Mouse (Mus musculus) cerebellum, postnatal 4 days (tissue): ENCODE results near the gene Abcc2.

Experiments used
- DNase-seq, 2 experiments: peaks; one replicate each; pipeline ENCODE4 v3.0.0; 2022; ENCODE audit warnings: low spot score in 2 of 2, mixed read lengths in 1 of 2

Abcc2 gene

DNA sequence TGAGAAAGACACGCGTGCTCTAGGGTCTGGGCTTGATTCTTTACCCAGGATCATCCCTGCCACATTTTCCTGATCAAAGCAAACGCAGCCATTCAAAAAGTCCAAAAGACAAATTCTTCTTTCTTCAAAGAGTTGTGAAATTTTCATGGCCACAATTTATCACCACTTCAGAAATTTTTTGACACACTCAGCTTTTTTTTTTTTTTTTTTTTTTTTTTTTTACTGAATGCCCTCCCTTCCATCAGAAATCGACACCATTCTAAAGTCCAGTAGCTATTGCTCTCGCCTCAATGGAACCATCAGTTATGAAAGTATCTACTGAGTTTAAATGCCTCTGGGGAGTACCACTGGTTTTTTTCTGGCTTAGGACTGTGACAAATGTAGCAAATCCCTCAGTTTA is 1.6 kb upstream of the Abcc2 start:
- no peak for DNase-seq

DNA sequence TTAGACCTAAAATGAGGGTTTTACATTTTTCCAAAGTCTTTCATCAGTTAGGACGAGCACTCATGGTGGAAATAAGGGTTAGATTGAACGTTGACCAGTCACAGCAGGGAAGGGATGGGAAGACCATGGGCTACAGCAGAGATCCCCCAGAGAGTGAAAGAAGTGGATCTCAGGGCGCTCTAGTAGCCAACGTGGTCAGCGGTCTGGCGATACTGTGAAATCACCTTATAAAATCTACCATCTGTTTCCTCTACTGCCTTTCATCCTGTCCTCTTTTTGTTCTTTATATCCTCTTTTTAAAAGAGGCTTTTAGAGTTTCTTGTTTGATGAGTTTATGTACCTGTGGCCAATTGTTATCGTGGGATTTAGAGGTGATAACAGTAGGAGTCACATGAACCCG is 2.8 kb downstream of the Abcc2 start:
- no peak for DNase-seq

DNA sequence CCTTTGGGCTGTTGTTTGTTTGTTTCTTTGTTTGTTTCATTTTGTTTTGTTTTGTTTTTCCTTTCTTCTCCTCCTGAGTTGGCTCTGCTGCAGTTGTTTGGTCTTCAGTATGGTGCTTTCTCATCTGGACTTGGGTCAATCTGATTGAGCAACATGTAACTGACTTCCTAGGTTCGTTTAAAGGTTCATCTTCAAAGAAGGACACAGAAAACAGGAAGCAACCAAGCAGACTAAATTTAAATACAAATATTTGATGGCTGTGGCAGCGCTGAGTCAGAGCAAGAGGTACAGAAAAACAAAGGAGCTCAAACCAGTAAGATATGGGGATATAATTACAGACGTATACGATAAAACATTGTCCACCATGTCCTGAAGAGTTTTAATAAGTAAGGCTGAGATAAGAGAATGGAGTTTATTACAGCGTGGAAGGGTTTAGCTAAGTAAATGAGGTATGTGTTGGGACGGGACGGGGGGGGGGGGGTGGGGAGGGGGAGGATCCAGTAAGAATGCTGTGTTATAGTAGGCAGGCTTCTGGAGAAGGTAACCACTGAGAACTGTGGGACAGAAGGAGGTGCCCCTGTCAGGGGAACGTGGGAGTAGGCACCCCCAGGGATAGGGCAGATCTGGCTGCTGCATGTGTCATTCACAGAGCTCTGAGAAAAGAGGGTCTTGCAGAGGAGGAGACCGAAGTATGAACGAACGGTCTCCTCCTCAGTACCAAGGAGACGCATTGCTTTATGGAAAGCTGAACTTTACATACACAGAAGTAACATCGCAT is 4.4 kb downstream of the Abcc2 start:
- DNase-seq, result no peak

DNA sequence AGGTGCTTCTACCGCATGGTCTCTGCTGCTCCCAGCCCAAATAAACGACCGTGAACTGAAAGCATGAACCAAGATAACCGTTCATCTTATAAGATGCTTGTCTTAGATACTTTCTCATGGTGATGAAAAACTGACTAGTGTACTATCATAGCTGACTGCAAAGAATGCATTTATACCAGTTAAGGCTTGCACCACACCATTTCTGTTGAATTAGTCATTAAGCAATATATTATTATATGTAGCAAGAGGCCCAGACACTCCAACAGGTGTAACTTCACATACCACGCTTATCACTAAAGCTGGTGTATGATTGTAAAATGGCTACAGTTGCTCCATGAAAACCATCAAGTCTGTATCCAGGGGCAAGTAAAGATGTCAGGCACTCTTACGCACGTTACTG is 7.8 kb downstream of the Abcc2 start:
- DNase-seq, result no peak

GRCm38 (mm10) chr19:43792537-43792936 is 10.5 kb downstream of the Abcc2 start:
- no peak for DNase-seq

- DNase-seq, result no peak
Observed at GRCm38 (mm10) chr19:43793951-43794350, 12.0 kb downstream of the Abcc2 start.

DNA sequence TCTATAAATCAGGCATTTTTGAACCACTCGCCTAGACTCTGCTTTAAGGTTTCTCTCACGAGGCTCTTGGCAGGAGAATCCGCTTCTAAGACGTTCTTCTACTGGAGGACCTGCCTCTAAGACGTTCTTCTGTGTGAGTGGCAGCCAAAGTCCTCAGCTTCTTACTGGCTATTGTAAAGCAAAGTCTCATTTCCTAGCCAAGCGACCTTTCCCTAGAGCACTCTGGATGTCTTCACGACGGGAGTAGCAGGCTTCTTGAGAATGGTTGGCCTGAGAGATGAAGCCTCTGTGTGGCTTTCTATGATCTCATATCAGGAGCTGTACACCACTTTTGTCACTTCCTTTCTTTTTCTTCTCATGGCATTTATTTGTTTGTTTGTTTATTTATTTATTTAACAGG is 13.5 kb downstream of the Abcc2 start:
- no peak for DNase-seq

- DNase-seq, result no peak
Observed at GRCm38 (mm10) chr19:43797216-43797615, 15.2 kb downstream of the Abcc2 start.

DNA sequence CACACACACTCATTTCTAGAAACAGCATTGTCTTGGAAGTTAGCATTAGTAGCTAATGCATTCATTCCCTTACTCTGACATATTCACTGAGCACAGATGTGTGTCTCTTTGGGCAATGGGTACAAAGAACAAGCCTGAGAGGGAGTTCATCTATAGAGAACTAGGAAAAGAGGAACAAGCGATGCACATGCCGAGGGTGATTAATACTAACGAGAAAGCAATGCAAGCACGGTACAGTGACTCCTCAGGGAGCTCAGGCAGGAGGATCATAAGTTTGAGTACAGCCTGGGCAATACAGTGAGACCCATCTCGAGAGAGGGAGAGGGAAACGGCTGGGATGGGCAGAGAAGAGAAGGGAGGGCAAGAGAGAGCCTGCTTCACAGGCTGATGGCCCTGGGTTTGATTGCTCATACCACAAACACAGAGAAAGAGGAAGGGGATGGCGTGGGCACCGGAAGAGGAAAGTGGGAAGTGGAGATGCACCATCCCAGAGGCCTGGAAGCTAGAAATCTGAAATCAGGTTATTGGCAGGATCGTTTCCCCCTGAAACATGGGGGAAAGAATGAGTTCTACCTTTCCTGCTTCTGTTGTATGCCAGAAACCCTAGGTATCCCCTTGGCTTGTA is 19.5 kb downstream of the Abcc2 start:
- DNase-seq, result no peak

- no peak for DNase-seq
Observed at GRCm38 (mm10) chr19:43803866-43804265, 21.9 kb downstream of the Abcc2 start.

GRCm38 (mm10) chr19:43809331-43809730 is 27.3 kb downstream of the Abcc2 start:
- no peak for DNase-seq

DNA sequence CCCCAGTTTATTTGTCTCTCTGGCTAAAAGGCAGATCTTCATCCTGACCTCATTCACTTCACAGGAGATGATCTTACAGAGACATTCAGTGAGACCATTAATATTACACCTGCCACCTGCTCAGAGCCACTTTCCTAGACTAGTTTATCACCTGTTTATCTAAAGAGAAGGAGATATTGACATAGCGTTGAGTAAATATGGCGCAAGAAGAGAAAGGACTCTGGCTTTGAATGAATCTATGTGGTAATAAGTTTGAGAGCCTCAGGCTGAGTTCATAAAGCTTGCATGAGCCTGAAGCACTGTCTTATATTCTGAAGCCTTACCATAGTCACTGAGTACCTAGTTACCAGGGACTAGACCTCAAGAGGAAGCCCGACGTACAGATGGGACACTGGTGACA is 29.4 kb downstream of the Abcc2 start:
- DNase-seq, result no peak

DNA sequence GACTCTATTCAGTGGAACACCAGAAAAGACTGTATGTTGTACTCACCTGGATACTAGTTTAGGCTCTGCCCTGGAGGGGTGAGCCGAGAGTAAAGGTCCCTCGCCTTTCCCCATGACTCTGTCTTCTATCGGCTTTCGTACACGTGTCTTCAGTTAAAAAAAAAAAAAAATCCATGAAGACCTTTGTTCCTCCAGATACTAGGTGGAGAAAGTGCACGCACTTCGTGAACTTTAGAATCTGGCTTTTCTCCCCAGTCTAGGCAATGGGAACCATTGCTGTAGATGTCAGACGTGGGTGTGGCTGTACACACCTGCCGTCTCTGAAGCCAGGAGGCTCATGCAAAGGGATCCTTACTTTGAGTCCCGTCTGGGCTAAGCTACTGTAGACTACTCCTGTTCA is 31.3 kb downstream of the Abcc2 start:
- DNase-seq, result no peak

GRCm38 (mm10) chr19:43815661-43816414 is 33.8 kb downstream of the Abcc2 start:
- DNase-seq, result no peak

GRCm38 (mm10) chr19:43826855-43827254 is 44.9 kb downstream of the Abcc2 start:
- no peak for DNase-seq

GRCm38 (mm10) chr19:43832425-43833069 is 50.6 kb downstream of the Abcc2 start:
- peak; percentile 71 to 83 for DNase-seq

DNA sequence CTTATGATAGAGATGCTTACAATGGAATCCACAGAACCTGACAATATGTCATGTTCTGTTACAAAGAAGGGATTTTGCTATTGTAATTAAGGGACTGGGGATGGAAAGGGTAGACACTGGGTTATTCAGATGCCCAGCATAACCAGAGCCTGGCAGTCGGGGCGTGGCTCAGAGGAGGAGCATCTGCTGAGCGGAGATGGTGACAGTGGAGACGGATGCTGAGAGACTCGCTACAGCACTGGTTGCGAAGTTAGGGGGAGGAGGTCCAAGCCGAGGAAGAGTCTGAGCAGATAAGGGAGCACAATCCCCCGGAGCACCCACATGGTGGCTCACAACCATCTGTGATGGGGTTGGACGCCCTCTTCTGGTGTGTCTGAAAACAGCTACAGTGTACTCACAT is 61.2 kb downstream of the Abcc2 start:
- no peak for DNase-seq

GRCm38 (mm10) chr19:43845331-43845908 is 63.4 kb downstream of the Abcc2 start:
- no peak for DNase-seq

DNA sequence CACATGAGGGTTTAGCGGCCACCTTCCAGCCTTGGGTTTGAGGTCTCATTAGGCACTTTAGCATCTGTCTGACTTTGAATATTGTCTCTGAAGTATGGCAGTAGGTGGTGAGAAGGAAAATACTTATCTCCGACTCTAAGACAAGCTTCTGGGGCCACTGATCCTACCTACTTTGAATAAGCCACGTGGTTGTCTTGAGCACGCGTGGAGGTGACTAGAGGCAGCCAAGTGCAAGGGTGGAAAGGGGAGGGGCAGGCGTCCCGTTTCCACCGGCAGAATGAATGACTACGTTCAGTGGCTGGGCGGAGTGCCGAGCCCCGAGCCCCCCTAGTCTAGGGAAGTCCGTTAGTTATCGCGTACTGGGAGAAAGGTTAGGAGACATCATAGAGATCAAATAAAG is 65.1 kb downstream of the Abcc2 start:
- no peak for DNase-seq

DNA sequence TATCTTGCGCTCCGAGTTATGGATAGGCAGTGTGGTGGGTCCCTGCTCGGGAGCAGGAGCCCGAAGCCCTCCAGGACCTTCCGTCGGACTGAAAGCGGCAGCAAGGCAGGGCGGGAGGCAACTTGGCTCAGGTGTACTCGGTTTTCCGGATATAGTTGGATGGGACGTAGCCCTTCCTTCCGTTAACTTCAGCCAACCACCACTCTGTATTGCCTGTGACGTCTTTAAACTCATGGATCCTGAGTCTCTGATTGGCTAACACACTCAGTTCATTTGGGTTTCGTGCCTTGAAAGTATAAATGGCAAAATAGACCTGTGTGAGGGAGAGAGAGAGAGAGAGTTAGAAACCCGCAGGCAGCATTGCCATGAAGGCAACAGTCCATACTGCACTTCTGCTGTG is 66.0 kb downstream of the Abcc2 start:
- DNase-seq, result no peak

DNA sequence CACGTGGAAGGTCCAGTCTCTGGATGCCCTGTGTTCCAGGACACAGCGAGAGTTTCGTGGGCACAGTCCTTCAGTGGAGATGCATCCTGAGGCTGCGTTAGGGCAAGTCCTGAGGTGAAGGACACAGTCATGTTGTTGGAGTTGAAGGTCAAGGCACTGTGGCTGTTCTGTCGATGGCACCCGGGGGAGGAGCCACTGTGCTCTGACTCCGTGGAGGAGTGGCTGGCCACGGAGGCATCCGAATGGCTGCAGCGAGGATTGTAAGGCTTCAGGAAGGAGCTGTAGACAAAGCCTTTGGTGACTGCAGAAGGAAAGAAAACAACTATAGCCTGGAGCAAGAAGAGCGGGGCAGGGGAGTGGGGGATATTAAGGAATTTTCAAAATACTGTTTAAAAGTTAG is 68.0 kb downstream of the Abcc2 start:
- DNase-seq, result no peak
